Mouse (Mus musculus) embryonic facial prominence, embryonic 11.5 days (tissue): ENCODE data around the gene Cdc42se1. TPM values are rescaled to one million over a fixed set of nuclear protein-coding genes. Genes with fewer than 3 reads are reported as not detected.
A peak's percentile ranks its signal among the peaks of the same experiment; 100 is the strongest.

Experiments used
- ATAC-seq: fragments of 200-750 bp; cut with Nextera tagmentation; replicated peaks from 2 replicates; pipeline ENCODE4 v1.8.0; 2017; ENCODE audit warnings: low read depth; ENCODE audit not compliant: insufficient number of reproducible peaks, low FRiP score, low TSS enrichment
- DNase-seq: peaks from one replicate; pipeline ENCODE4 v3.0.0-alpha.2; 2015; ENCODE audit warnings: low spot score
- H3K27ac ChIP-seq: fragments of 300-500 bp; sonication (generic); replicated peaks from 2 replicates; pipeline ENCODE4 v1.5.1; 2014; ENCODE audit warnings: mild to moderate bottlenecking, low read depth, low read length, control low read depth
- H3K27me3 ChIP-seq: fragments of 300-500 bp; sonication (generic); 2 replicates; pipeline ENCODE4 v1.6.1; 2014; ENCODE audit warnings: mild to moderate bottlenecking, low read length, moderate library complexity, mixed read lengths; ENCODE audit not compliant: control insufficient read depth, insufficient read depth
- H3K36me3 ChIP-seq: fragments of 300-500 bp; sonication (generic); replicated peaks from 2 replicates; pipeline ENCODE4 v1.6.1; 2014; ENCODE audit warnings: low read depth, mild to moderate bottlenecking, low read length, moderate library complexity, mixed read lengths; ENCODE audit not compliant: control insufficient read depth, insufficient read depth
- H3K4me1 ChIP-seq: fragments of 300-500 bp; sonication (generic); 2 replicates; pipeline ENCODE4 v1.6.1; 2014; ENCODE audit warnings: low read length, mixed read lengths; ENCODE audit not compliant: control insufficient read depth, insufficient read depth
- H3K4me2 ChIP-seq: fragments of 300-500 bp; sonication (generic); 2 replicates; pipeline ENCODE4 v1.6.1; 2014; ENCODE audit warnings: low read depth, mild to moderate bottlenecking, control low read depth, low read length, moderate library complexity
- H3K4me3 ChIP-seq: fragments of 300-500 bp; sonication (generic); 2 replicates; pipeline ENCODE4 v1.5.1; 2014; ENCODE audit warnings: low read depth, low read length, control low read depth
- H3K9ac ChIP-seq: fragments of 300-500 bp; sonication (generic); replicated peaks from 2 replicates; pipeline ENCODE4 v1.6.1; 2014; ENCODE audit warnings: mild to moderate bottlenecking, control low read depth, low read length
- H3K9me3 ChIP-seq: fragments of 300-500 bp; sonication (generic); replicated peaks from 2 replicates; pipeline ENCODE4 v1.6.1; 2016; ENCODE audit warnings: mild to moderate bottlenecking, low read length, inconsistent platforms, mixed read lengths; ENCODE audit not compliant: control insufficient read depth
- WGBS: fragments of 180-500 bp; shearing (Covaris S2); extraction: QIAGEN DNeasy Blood & Tissue Kit; methylation state at CpG from one replicate; pipeline ENCODE4 v1.1.7; 2014; 5-methylcytosine and 5-hydroxymethylcytosine counted together
- polyA plus RNA-seq: library from polyadenylated mRNA; unstranded; fragments of >200 nt; fragmentation: Nextera tagmentation; extraction: Ambion mirVana; gene quantifications from 2 replicates; pipeline ENCODE4 v1.2.1, GENCODE M21; 2014

Cdc42se1 gene
- polyA plus RNA-seq, 1 experiment from 2014 or later, result 105 TPM

DNA sequence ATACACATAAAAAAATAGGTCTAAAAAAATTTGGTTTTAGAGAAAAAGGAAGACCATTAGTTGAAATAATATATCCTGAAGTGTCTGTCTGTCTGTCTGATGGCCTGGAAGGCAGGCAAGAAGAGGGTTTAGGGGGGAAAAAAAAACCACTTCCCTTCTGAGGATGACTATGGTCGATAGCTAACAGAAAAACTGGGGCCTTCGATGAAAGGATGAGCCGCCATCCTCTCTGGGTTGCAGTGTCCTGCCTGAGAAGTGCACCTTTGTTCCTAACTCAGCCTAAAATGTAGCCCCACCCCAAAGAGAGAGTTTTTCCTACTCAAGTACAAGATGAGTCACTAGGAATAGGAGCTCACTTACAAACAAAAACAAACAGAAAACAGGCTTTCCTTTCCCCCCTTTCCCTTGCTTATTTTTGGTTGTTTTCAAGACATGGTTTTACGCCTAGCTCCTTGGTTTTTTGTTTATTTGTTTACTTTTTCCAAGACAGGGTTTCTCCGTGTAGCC is 47.9 kb downstream of the Cdc42se1 start:
- no peak overlapping the region for H3K4me2 ChIP-seq
- H3K36me3 ChIP-seq, result no peaks in the 10 kb centered on the region
- H3K27ac ChIP-seq, result no peak overlapping the region
- DNase-seq, result no peak
- no peaks in the 10 kb centered on the region; the same call in 1 of the 2 replicates for H3K4me1 ChIP-seq
- 74% methylated on average over 5 of the region's 5 CpGs for WGBS
- H3K4me3 ChIP-seq, result no peak overlapping the region
- H3K9me3 ChIP-seq, result no peaks in the 10 kb centered on the region
- no peak overlapping the region for H3K9ac ChIP-seq
- H3K27me3 ChIP-seq, result no peaks in the 10 kb centered on the region
- no peak for ATAC-seq

DNA sequence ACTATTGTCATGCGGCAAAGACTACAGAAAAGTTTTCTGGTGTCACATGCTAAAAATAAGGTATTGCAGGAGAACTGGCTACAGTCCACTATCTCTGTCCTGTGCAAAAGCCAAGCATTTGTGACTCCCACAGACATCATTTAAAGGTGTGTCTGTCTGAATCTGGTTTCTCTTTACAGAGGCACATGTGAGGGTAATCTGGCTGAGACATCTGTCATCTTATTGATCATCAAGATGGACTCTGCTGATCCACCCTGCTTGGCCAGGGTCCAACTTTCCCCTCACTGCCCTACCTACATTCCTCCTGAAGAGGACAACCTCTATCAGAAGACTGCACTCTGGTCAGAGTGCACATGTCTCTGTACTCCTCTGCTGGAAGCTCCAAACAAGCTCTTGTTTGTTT is 48.6 kb downstream of the Cdc42se1 start:
- Histone ChIP-seq H3K27ac (no peak overlapping the region), H3K9ac (no peak overlapping the region), H3K9me3 (no peaks in the 10 kb centered on the region), H3K4me2 (no peak overlapping the region), H3K4me3 (no peak overlapping the region), H3K36me3 (no peaks in the 10 kb centered on the region), H3K27me3 (no peaks in the 10 kb centered on the region), H3K4me1 (no peaks in the 10 kb centered on the region; the same call in 1 of the 2 replicates)
- DNase-seq, result no peak
- 94% methylated on average over 1 of the region's 1 CpGs for WGBS
- ATAC-seq, result no peak

GRCm38 (mm10) chr3:95280747-95281146 is 52.2 kb downstream of the Cdc42se1 start:
- Histone ChIP-seq H3K4me2 (peak overlapping the region; percentile 62), H3K4me3 (peak overlapping the region; percentile 76), H3K9ac (peak overlapping the region; percentile 87), H3K4me1 (peaks cover 2% of the 10 kb centered on the region), H3K36me3 (no peaks in the 10 kb centered on the region), H3K27ac (no peak overlapping the region), H3K27me3 (no peaks in the 10 kb centered on the region), H3K9me3 (no peaks in the 10 kb centered on the region)
- DNase-seq (peak; percentile 23), ATAC-seq (no peak)
- WGBS, result 24% methylated on average over 8 of the region's 8 CpGs

GRCm38 (mm10) chr3:95281216-95282126 is 52.9 kb downstream of the Cdc42se1 start, which contains the start of the genes Mindy1 and Prune1:
Mindy1 (plus strand) TSS chr3:95281345.
Prune1 (minus strand) TSS chr3:95282076.
- peak within 1 kb of the TSS; percentile 87 for H3K4me2 ChIP-seq
- no peaks in the 10 kb centered on the region for H3K36me3 ChIP-seq
- H3K4me3 ChIP-seq, result peak within 1 kb of the TSS; percentile 76
- peaks cover 2% of the 10 kb centered on the region for H3K4me1 ChIP-seq
- H3K27me3 ChIP-seq, result no peaks in the 10 kb centered on the region
- no peaks in the 10 kb centered on the region for H3K9me3 ChIP-seq
- peak; percentile 99 for DNase-seq
- H3K9ac ChIP-seq, result peak within 1 kb of the TSS; percentile 87
- WGBS, result under 1% methylated on average over 51 of the region's 53 CpGs
- H3K27ac ChIP-seq, result peak within 1 kb of the TSS; percentile 90
- ATAC-seq, result peak; percentile 88

GRCm38 (mm10) chr3:95282381-95282864 is 53.9 kb downstream of the Cdc42se1 start:
- H3K27ac ChIP-seq, result peak overlapping the region; percentile 90
- WGBS, result under 1% methylated on average over 11 of the region's 11 CpGs
- H3K4me1 ChIP-seq, result peaks cover 2% of the 10 kb centered on the region
- H3K9ac ChIP-seq, result peak overlapping the region; percentile 84
- peak overlapping the region; percentile 68 for H3K4me3 ChIP-seq
- H3K4me2 ChIP-seq, result peak overlapping the region; percentile 87
- no peaks in the 10 kb centered on the region for H3K9me3 ChIP-seq
- no peak for ATAC-seq
- no peaks in the 10 kb centered on the region for H3K27me3 ChIP-seq
- no peaks in the 10 kb centered on the region for H3K36me3 ChIP-seq
- DNase-seq, result peak; percentile 37

DNA sequence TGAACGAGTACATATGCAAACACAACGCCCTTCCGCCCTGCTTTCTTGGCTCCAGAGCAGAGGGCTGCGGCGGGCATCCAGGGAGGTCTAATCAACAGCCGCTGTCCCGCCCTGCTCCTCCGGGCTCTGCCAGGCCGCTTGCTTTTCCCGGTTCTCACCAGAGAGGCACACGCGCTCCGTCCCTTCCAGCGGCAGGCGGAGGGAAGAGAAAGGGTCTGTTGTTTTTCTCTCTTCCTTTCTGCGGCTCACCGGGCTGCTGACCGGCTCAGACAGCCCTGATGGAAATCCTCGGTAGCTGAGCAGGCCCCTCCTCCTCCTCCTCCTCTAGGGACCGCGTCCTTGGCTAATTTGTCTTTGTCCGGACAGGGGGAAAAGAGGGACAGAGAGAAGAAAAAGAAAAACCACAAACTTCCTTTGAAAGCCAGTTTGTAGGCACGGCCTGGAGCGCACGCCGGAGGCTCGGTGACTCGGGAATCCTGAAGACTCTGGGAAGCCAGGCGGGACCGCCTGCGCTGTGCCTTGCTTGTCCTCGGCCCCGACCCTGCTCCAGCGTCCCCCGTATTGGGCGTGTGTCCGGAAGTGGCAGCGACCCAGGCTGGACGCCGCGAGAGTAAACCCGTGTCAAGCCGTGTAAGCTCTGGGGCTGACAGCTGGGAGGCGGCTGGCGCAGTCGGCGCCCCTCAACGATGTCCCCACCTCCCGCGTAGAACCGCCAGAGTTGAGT is 54.5 kb downstream of the Cdc42se1 start:
- Histone ChIP-seq H3K36me3 (no peaks in the 10 kb centered on the region), H3K4me1 (peaks cover 2% of the 10 kb centered on the region), H3K9ac (peak overlapping the region; percentile 84), H3K27me3 (no peaks in the 10 kb centered on the region), H3K4me3 (peak overlapping the region; percentile 68), H3K4me2 (peak overlapping the region; percentile 87), H3K9me3 (no peaks in the 10 kb centered on the region), H3K27ac (peak overlapping the region; percentile 90)
- WGBS, result under 1% methylated on average over 50 of the region's 51 CpGs
- ATAC-seq (peak; percentile 64), DNase-seq (peak; percentile 85)

- ATAC-seq (no peak), DNase-seq (peak; percentile 14)
- 3% methylated on average over 7 of the region's 7 CpGs for WGBS
- H3K4me1 ChIP-seq, result peaks cover 2% of the 10 kb centered on the region
- peak overlapping the region; percentile 84 for H3K9ac ChIP-seq
- no peaks in the 10 kb centered on the region for H3K36me3 ChIP-seq
- peak overlapping the region; percentile 68 for H3K4me3 ChIP-seq
- peak overlapping the region; percentile 87 for H3K4me2 ChIP-seq
- H3K27ac ChIP-seq, result peak overlapping the region; percentile 90
- no peaks in the 10 kb centered on the region for H3K9me3 ChIP-seq
- no peaks in the 10 kb centered on the region for H3K27me3 ChIP-seq
These were observed 55.0 kb downstream of the Cdc42se1 start for GRCm38 (mm10) chr3:95283589-95283941.
